Mouse (Mus musculus): ENCODE measurements around the gene Sash1.

- TF ChIP-seq RCOR1 (conservative IDR thresholded peaks at IDR 0.05; ENCODE audit: low read depth, low read length) (no peak), CTCF (conservative IDR thresholded peaks at IDR 0.05 in 1 of 2, IDR thresholded peaks at IDR 0.05 in 1 of 2; ENCODE audit: low read depth in 2 of 2, low read length in 2 of 2) (no peak), ZC3H11A (IDR thresholded peaks at IDR 0.05; ENCODE audit: low read depth, low read length) (no peak), JUND (conservative IDR thresholded peaks at IDR 0.05; ENCODE audit: low read depth, low read length) (no peak), USF1 (IDR thresholded peaks at IDR 0.05; ENCODE audit: low read depth, low read length) (no peak)
These were observed 129.1 kb downstream of the Sash1 start for GRCm38 (mm10) chr10:8756604-8757354.

Data from CH12.LX (cell line).